Mouse (Mus musculus) embryonic stem cell, embryonic (primary cell): ENCODE results near the gene Gm47995.

Experiments used
- CTCF ChIA-PET, 4 experiments: fragments of 300-600 bp in 2 of 4; fragments of 350-600 bp in 2 of 4; sonication (Branson Sonifier 250); formaldehyde crosslinking; loops; one replicate each; lab custom pipeline; 2022; ENCODE audit warnings: inconsistent platforms in 2 of 4; lab: Charles Lee
- POLR2A ChIA-PET, 4 experiments: fragments of 300-600 bp in 2 of 4; fragments of 350-600 bp in 2 of 4; sonication (Branson Sonifier 250); formaldehyde crosslinking; loops; one replicate each; lab custom pipeline; 2022; ENCODE audit warnings: antibody characterized with exemption in 4 of 4, inconsistent platforms in 1 of 4; lab: Charles Lee

Gm47995 gene

DNA sequence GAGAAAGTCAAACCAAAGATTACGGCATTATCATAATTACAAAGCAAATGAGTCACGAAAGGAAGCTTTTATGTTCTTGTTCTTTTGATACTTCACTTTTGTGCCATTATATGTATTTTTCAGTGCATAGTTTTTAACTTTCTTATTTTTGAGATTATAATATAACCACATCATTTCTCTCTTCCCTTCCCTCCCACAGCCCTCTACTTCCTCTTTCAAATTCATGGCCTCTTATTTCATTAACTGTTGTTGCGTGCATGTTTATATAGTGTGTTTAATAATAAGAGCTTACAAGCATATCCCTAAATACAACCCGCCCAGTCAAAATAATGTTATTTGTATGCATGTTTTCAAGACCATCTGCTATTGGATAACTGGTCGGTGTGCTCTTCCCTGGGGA lies 20.8 kb downstream of the Gm47995 start:
- POLR2A ChIA-PET: no interaction called here
- CTCF ChIA-PET: no interaction called here

DNA sequence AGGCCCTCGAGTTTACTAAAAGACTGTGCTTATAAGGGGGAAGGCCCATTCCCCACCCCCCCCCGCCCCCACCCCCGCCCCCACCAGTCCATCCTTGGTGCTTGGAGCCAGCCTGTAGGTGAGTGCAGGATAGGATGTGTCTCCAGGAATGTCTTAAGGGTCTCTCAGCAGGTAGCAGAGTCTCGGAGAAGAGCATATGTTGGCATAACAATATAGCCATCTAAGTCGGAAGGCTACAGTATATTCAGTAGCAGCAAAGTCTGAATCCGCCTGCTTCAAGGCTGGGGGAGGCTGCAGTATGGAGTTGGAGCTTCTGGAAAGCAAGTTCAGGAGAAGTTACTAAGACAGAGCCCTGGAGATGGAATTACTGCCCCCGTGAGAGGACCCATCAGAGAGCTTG lies 21.9 kb downstream of the Gm47995 start:
- ChIA-PET POLR2A (interaction anchor here in 1 of 4 experiments (1.0 kb wide), 1 partner anchor 12 kb away, joined by 3 read pairs; no protein-coding TSS in a partner anchor), CTCF (no interaction called here)

DNA sequence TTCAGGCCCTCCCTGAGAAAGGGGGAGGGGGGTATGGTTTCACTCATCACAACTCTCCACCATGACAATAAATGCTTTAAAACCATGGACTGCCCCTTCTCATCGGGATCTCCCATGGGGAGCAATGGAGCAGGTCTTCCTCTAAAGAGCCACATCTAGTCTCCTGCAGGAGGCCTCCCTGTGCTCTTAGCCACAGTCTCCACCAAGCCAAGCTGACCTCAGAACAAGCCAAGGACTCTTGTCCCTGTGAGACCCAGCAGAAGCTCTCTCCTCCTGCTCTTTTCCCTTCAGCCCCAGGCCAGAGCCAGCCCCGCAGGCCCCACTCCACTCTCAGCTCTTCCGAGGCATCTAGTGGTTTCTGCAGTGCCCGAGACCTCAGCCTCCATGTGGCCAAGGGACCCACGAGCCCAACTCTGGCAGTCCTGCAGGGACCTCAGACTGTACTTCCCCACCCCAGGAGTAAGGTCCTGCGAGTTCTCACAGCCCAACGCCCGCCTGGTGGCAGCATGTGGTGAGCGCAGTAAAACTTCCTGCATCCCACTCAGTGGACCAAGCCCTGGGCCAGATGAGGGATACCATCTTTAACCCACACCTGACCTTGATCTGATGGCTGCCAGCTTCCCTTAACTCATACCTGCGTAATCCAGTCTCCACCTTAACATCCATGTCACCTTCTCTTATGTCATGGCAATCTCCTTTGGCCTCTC lies 24.5 kb downstream of the Gm47995 start:
- ChIA-PET POLR2A (interaction anchor here in 1 of 4 experiments (2.0 kb wide), 1 partner anchor 13 kb away, joined by 5 read pairs; no protein-coding TSS in a partner anchor), CTCF (interaction anchor here in 1 of 4 experiments (0.5 kb wide), 1 partner anchor 92 kb away, joined by 3 read pairs; no protein-coding TSS in a partner anchor)

DNA sequence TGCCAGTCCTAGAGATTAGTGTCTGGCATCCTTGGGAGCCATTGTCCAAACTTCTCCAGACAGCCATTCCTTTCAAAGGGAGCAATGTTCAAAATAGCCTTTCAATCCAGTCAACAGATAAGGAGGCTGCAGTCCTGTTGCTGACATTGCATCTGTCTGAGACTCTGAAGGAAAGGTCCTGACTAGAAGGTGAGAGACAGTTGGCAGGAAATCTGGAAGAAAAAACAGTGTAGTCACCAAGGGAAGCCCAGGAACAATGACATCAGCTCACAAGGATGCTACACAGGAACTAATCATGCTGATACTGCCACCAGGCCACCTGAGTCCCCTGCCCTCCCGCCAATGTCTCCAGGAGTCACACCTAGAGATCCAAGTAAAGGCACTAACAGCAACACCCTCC lies 25.1 kb downstream of the Gm47995 start:
- ChIA-PET CTCF (no interaction called here), POLR2A (no interaction called here)

DNA sequence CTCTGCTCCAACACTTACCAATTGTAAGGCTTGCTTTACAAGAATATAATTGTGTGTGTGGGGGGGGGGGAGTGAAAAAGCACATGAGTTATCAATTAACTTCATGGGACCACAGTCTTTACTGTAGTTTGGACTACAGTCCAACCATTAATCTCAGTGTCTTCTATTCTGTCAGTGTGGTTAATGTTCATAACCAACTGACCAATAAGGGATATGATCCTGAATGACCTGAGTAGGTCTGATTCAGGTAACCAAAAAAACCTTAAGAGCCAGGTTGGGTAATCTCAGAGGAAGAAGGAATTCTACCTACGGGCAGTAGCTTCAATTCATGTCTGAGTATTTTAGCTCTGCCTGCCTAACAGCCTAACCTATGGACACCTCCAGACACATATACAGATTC lies 26.3 kb downstream of the Gm47995 start:
- POLR2A ChIA-PET: interaction anchor here in 2 of 4 experiments (0.9 to 1.0 kb wide), 2 partner anchors 9 to 47 kb away, joined by 3 to 4 read pairs; no protein-coding TSS in a partner anchor
- CTCF ChIA-PET: no interaction called here

DNA sequence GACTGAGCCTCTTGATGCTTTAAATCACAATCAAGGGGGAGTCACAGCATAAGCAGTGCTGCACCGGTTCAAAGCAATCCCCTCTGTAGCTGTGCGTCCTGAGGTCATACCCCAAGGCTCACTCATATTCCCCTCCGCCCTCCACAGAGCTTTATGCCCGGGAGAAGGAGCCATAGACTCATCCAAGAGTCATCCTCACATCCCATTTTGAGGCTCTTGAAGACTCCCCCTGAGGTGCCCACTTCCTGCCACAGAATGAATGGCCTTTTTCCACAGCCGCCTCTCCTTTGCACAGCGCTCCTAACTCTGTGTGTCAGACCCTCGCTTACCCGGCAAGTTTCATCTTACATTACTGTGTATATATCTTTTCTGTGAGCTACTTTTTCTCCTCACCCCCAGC lies 29.3 kb downstream of the Gm47995 start:
- ChIA-PET POLR2A (interaction anchor here in 1 of 4 experiments (0.9 kb wide), 1 partner anchor 63 kb away, joined by 3 read pairs; no protein-coding TSS in a partner anchor), CTCF (interaction anchor here in 1 of 4 experiments (0.5 kb wide), 1 partner anchor 55 kb away, joined by 5 read pairs; no protein-coding TSS in a partner anchor)

DNA sequence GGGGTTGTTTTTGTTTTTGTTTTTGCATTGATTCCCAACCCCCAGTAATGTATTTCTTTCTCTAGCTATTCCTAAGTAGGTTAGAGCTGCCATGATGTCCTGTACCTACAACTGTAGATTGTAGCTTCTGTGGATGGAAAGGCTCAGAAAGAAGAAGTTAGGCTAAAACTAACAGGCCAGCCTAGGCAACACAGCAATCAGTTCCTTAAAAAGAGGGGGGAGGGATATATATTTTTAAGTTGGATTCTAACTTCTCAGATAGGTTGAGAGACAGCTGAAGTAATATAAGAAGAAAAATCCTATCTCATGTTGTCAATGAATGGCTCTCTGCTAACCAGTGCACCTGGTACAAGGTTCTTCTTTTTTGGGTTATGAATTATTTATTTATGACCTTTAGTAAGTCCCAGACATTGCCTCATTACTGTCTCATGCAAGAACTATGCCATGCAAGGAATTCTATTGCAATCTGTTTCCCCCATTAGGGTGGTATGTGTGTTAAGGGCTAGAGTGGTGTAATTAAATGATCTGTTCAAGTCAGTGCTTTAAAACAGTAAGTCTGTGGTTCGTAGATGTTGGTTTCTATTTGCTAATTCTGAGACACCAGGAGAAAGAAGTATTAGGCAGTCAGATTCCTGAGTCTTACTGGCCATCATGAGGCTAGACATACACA lies 30.2 kb downstream of the Gm47995 start:
- POLR2A ChIA-PET: interaction anchor here in 2 of 4 experiments (0.6 to 0.9 kb wide), 3 partner anchors 62 to 200 kb away, joined by 3 to 5 read pairs (median 3); no protein-coding TSS in a partner anchor
- CTCF ChIA-PET: no interaction called here

DNA sequence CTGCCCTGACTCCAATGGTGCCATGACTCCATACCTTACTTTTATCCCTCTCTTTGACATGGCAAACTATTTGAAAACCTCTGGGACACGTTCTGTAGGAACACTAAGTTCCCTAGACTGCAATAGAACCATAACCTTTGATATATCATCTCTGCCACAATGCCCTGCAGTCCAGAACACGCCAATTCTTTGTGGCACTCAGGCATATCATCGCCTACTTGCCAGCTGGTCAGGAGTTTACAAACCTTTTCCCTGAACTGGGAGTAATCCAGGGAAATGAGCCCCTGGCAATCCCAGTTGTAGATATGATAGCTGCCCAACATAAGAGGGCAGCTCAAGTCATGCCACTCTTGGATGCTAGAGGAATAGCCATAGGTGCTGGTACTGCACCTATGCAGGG lies 34.1 kb downstream of the Gm47995 start:
- CTCF ChIA-PET: no interaction called here

DNA sequence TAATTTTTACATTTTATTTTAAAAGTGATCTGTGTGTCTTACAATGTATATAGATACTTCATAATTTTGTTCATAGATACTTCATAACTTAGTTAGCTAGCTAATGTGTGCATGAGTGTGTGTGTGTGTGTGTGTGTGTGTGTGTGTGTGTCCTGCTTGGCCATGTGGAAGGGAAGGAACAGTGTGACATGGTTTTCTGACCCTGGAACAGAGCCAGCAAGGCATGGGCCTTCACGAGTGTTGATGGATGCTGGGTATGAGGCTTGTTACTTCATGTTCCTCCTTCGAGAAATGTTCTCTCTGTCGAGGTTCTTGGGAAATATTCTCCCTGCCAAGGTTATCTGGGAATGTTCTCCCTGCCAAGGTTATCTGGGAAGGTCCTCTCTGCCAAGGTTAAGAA lies 35.5 kb downstream of the Gm47995 start:
- ChIA-PET POLR2A (interaction anchor here in 2 of 4 experiments (1.1 to 2.8 kb wide), 2 partner anchors 9 to 17 kb away, joined by 3 to 11 read pairs; no protein-coding TSS in a partner anchor), CTCF (no interaction called here)

More for the DNA sequence above, 34.1 kb downstream of the Gm47995 start:
- POLR2A ChIA-PET: interaction anchor here in 1 of 4 experiments (1.1 to 1.8 kb wide), 2 partner anchors 8 to 12 kb away, joined by 3 read pairs; no protein-coding TSS in a partner anchor

DNA sequence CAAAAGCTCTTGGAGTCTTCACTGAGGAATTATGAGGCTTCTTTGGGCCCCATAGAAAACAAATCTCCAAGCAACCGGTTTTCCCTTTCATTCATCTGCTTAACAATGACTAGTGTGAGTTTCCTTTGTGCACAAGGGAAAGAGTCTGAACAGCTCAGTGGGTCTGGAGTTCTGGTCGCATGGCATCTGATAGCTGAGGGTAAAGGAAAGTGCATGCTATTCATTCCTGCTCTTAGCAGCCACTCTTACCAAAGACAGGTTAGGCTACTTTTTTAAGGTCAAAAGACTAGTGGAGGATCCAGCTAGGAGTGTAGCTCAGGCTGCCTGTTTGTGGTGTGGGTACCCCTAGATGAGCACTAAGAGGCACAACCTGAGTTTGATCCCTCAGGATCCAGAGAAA lies 37.3 kb downstream of the Gm47995 start:
- ChIA-PET CTCF (interaction anchor here in 1 of 4 experiments (0.7 kb wide), 1 partner anchor 48 kb away, joined by 3 read pairs; no protein-coding TSS in a partner anchor), POLR2A (interaction anchor here in 3 of 4 experiments (0.7 to 2.8 kb wide), 12 partner anchors 9 to 112 kb away, joined by 3 to 11 read pairs (median 3); partner anchors contain the start of gene Ivns1abp (in 3 of the 3))

DNA sequence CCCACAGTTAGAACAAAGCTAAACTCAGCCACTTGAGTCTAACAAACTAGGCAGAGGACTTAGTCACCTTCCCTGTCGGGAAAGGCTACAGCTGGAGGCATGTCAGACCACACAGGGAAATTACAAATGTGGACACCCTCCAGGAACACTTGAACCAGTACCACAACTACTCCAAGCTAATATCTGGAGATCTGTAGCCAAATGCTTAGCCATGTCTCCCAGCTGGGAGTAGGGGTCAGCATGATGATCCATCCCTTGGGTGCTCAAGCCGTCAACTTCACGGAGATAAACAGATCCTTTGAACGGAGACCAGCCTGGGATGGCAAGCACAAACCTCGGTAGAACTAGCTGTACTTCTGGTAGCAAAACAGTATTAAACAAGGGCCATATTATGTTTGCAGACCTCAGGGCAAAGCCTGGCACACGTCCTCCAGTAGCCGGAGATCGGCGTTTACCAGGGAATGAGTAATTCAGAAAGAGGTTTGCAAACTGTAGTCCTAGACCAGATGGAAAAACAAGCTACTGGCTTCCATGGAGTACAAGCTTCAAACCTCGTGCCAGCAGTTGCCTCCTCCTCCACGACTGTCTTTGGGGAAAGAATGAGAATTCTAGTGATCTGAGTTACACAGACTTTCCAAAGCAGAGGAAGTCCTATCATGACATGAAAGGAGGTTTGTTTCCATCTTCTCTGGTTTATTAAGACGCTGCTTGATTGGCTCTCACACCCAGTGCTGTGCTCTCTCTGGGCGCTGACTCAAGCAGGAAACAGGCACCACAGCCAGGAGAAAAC lies 38.1 kb downstream of the Gm47995 start:
- POLR2A ChIA-PET: interaction anchor here (0.5 to 2.8 kb wide), 19 partner anchors 8 to 149 kb away, joined by 3 to 11 read pairs (median 3); partner anchors contain the start of gene Ivns1abp (in 3 of the 4)
- CTCF ChIA-PET: interaction anchor here in 1 of 4 experiments (0.7 kb wide), 1 partner anchor 10 kb away, joined by 3 read pairs; no protein-coding TSS in a partner anchor

DNA sequence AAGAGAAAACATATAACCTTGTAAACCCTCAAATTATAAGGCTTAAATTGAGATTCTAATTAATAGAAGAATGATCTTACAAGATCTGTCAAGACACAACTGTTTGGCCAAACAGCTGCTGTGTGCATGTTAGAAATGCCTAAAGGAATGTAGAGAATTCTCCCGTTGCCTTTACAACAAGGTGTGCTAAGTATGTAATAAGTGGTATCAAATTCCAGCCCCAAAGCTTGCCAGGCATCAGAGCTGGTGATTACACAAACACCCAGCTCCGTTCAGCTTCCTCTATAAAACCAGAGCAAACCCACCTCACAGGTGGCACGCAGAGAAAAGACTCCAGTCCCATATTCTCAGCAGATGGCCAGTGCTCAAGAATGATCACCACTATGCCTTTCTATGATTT lies 39.5 kb downstream of the Gm47995 start:
- ChIA-PET CTCF (no interaction called here), POLR2A (interaction anchor here in 1 of 4 experiments (1.4 to 1.7 kb wide), 2 partner anchors 14 to 106 kb away, joined by 3 read pairs; partner anchors contain the start of gene Ivns1abp)

DNA sequence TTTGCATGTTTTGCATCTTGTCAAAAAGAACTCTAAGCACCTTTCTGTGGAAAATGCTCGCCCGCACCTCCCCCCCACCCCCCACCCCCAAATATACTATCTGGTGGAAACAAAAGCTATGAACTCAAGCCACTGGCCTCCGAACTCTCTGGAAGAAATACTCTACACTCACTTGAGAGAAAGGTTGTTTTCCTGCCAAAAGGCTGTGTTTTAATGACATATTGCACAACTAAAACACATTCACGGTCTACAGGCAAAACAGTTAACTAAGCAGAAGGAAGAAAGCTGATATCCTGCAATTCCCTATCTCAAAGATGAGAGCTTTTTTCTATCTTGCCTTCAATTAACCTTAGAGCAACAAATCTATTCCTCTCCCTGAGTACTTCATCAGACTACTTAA lies 45.1 kb downstream of the Gm47995 start:
- ChIA-PET POLR2A (interaction anchor here in 1 of 4 experiments (1.3 kb wide), 1 partner anchor 29 kb away, joined by 3 read pairs; no protein-coding TSS in a partner anchor), CTCF (interaction anchor here in 1 of 4 experiments (0.5 kb wide), 1 partner anchor 77 kb away, joined by 6 read pairs; no protein-coding TSS in a partner anchor)

DNA sequence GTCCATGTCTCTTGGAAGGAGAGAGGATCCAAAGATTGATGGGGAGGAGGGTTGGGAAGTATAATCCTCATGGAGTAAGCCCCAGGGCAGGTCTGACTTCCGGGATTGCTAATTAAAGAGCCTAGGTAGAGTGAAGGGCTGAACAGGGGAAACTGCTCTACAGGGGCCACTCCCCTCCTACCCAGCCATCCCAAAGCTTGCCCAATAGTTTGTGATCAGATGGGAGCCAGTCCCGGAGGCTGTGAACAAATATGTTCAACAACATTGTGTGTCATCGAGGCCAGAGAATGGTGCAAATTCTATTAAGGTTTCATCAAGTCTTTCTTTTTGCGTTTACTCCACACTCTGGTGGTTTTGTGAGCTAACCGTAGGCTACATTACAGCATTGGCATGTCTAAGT lies 45.8 kb downstream of the Gm47995 start:
- POLR2A ChIA-PET: interaction anchor here in 2 of 4 experiments (0.6 to 2.1 kb wide), 5 partner anchors 8 to 168 kb away, joined by 3 to 9 read pairs (median 4); partner anchors contain the start of gene Ivns1abp (in 1 of the 2)
- CTCF ChIA-PET: interaction anchor here in 3 of 4 experiments (0.5 to 2.2 kb wide), 3 partner anchors 76 to 704 kb away, joined by 3 to 6 read pairs (median 5); no protein-coding TSS in a partner anchor

DNA sequence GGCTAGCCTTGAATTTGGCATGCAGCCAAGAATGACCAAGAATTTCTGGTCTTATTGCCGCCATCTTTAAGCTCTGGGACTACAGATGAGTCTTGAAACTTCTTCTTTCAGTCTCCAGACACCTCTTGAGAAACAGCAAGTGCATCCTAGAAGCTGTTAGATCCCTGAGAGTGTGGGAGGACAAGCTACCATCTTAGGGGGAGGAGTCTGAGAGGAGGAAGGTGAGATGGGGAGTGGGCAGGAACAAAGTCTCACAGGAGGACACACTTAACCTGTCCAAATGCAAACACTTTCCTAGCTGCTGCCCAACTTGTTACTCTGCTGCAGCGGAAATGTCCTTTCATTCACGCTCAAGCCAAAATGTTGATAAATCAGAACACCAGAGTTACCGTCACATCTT lies 46.5 kb downstream of the Gm47995 start:
- POLR2A ChIA-PET: interaction anchor here in 3 of 4 experiments (0.6 to 2.1 kb wide), 14 partner anchors 9 to 771 kb away, joined by 3 to 9 read pairs (median 3); partner anchors contain the start of gene Ivns1abp (in 1 of the 3)
- CTCF ChIA-PET: interaction anchor here in 2 of 4 experiments (0.6 to 2.2 kb wide), 2 partner anchors 165 to 167 kb away, joined by 5 to 11 read pairs; no protein-coding TSS in a partner anchor

DNA sequence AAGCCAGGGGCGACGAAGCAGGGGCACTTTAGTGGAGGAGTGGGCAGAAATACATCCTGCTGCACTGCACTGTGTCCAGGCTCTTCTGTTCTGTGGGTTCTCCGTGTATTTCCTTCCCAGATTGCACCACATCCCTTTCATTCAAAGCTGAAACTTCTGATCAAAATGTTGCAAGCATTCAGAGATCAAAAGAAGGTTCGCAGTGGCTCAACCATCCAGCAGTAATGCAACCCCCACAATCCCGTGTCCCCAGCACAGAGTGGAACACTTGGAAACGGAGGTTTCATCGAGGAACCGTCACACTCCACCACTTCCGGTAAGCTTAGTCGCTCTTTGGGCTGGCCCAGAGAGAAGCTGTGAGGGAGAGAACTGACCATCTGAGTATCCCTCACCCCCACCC lies 46.9 kb downstream of the Gm47995 start:
- POLR2A ChIA-PET: interaction anchor here in 3 of 4 experiments (0.6 to 2.1 kb wide), 14 partner anchors 9 to 771 kb away, joined by 3 to 9 read pairs (median 3); no protein-coding TSS in a partner anchor
- CTCF ChIA-PET: interaction anchor here in 2 of 4 experiments (0.6 to 2.2 kb wide), 2 partner anchors 166 to 167 kb away, joined by 5 to 11 read pairs; no protein-coding TSS in a partner anchor

DNA sequence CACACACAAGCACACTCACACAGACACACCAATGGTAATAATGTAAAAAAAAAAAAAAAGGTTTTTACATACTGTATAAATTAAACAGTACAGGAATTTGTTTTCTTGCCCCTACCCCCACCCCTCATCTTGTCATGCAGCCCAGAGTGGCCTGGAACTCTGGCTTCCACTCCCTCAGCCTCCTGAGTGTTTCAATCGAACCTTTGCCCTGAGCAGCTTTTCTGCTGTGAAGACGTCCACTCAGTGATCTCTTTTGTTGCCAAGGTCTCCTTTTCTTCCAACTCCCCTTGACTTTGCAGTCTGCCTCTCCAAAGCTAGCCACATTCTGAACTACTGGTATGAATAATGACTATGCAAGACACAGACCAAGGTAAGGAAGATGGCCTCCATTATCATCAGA lies 47.6 kb downstream of the Gm47995 start:
- ChIA-PET POLR2A (interaction anchor here in 3 of 4 experiments (0.6 to 2.1 kb wide), 8 partner anchors 10 to 367 kb away, joined by 3 to 9 read pairs (median 4); no protein-coding TSS in a partner anchor), CTCF (interaction anchor here in 2 of 4 experiments (0.8 to 2.2 kb wide), 2 partner anchors 10 to 167 kb away, joined by 3 to 5 read pairs; no protein-coding TSS in a partner anchor)
